Mouse (Mus musculus) intestine, embryonic 14.5 days (tissue): ENCODE measurements at regions not wholly inside any gene's neighbourhood (a gene's known extent, or its start where the extent isn't known, plus 50 kb on each side); places are given as distances from the start of the nearest gene placed in this dataset.

Experiments used
- ATAC-seq: fragments of 200-750 bp; cut with Nextera tagmentation; replicated peaks from 2 replicates; pipeline ENCODE4 v1.8.0; 2017; ENCODE audit warnings: low read depth, moderate number of reproducible peaks, moderate TSS enrichment, moderate library complexity; ENCODE audit not compliant: low FRiP score, low TSS enrichment
- DNase-seq: peaks from one replicate; pipeline ENCODE4 v3.0.0-alpha.2; 2018; ENCODE audit warnings: low spot score
- H3K27ac ChIP-seq: fragments of 300-500 bp; sonication (generic); 2 replicates; pipeline ENCODE4 v1.5.1; 2014; ENCODE audit warnings: low read depth, mild to moderate bottlenecking, control low read depth
- H3K27me3 ChIP-seq: fragments of 300-500 bp; sonication (generic); replicated peaks from 2 replicates; pipeline ENCODE4 v1.6.1; 2014; ENCODE audit warnings: low read length, control low read depth; ENCODE audit not compliant: control insufficient read depth, insufficient read depth
- H3K36me3 ChIP-seq: fragments of 300-500 bp; sonication (generic); 2 replicates; pipeline ENCODE4 v1.6.1; 2014; ENCODE audit warnings: low read length, control low read depth; ENCODE audit not compliant: control insufficient read depth, insufficient read depth
- H3K4me1 ChIP-seq: fragments of 300-500 bp; sonication (generic); replicated peaks from 2 replicates; pipeline ENCODE4 v1.6.1; 2014; ENCODE audit warnings: low read length, control low read depth, mixed read lengths; ENCODE audit not compliant: control insufficient read depth, insufficient read depth
- H3K4me2 ChIP-seq: fragments of 300-500 bp; sonication (generic); 2 replicates; pipeline ENCODE4 v1.6.1; 2014; ENCODE audit warnings: low read length
- H3K4me3 ChIP-seq: fragments of 300-500 bp; sonication (generic); 2 replicates; pipeline ENCODE4 v1.5.1; 2014; ENCODE audit warnings: low read depth, low read length, control low read depth, mixed read lengths
- H3K9ac ChIP-seq: fragments of 300-500 bp; sonication (generic); 2 replicates; pipeline ENCODE4 v1.6.1; 2014; ENCODE audit warnings: mild to moderate bottlenecking, low read length
- H3K9me3 ChIP-seq: fragments of 300-500 bp; sonication (generic); 2 replicates; pipeline ENCODE4 v1.6.1; 2016; ENCODE audit warnings: low read length, control low read depth; ENCODE audit not compliant: control insufficient read depth
- WGBS: fragments of 180-500 bp; shearing (Covaris S2); extraction: QIAGEN DNeasy Blood & Tissue Kit; methylation state at CpG from one replicate; pipeline ENCODE4 v1.1.7; 2014; 5-methylcytosine and 5-hydroxymethylcytosine counted together

DNA sequence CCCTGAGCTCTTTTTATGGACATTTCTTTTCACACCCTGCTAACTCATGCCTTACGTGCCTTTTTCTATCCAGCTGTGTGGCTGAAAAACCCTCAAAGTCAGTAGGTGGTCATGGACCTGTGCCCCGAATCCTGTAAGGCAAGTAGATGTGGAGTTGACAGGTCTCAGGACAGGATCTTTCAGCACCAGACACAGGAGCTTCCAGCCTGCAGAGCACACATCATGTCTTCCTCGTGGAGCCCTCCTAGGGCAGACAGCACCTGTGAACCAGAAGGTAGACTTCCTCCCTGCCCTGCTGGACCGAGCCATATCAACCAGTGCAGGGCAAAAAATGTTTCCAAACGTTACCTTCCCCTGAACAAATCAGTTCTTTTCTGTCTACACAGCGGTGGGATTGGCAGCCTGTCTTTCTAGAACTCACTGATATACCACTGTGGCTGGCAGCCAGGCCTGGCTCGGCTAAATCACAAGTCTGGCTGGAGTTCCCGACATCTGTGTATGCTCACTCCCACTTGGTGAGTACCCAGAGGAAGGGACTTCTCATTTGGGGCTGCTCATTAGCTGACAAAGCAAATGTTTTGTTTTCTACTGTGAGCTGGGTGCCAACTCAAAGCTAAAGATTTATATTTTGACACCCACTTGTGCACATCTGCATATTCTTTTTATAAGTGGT is 336.0 kb downstream of the Foxa2 start:
- no peak for DNase-seq
- no peak for ATAC-seq
- no peaks in the 10 kb centered on the region for H3K4me1 ChIP-seq
- no peaks in the 10 kb centered on the region for H3K36me3 ChIP-seq
- H3K9me3 ChIP-seq: no peaks in the 10 kb centered on the region
- H3K4me2 ChIP-seq: no peak overlapping the region
- H3K27me3 ChIP-seq: no peaks in the 10 kb centered on the region
- H3K4me3 ChIP-seq: no peak overlapping the region
- H3K27ac ChIP-seq: no peak overlapping the region
- no peak overlapping the region for H3K9ac ChIP-seq
- WGBS: 52% methylated on average over 8 of the region's 8 CpGs

DNA sequence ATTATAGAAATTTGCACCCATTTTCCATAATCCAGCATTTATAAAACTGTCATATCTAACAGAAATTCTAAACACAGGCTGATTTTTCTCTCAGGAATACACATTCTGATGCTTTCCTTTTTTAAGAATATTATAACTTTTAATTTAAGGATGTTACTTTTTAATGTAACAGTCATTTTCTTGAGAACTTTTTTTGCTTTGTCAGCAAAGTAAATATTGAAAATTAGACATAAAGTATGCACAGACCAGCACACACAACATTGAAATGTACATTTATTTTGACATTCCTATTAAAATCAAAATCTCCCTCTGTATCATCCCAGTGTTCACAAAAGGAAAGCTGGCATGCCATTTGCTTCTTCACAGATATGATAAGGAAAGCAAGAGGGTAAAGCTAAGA is 337.0 kb downstream of the Foxa2 start:
- no peak overlapping the region for H3K27ac ChIP-seq
- no peak overlapping the region for H3K9ac ChIP-seq
- no peaks in the 10 kb centered on the region for H3K36me3 ChIP-seq
- no peak overlapping the region for H3K4me2 ChIP-seq
- ATAC-seq (no peak), DNase-seq (no peak)
- H3K4me1 ChIP-seq: no peaks in the 10 kb centered on the region
- no peaks in the 10 kb centered on the region for H3K9me3 ChIP-seq
- H3K4me3 ChIP-seq: no peak overlapping the region
- H3K27me3 ChIP-seq: no peaks in the 10 kb centered on the region

DNA sequence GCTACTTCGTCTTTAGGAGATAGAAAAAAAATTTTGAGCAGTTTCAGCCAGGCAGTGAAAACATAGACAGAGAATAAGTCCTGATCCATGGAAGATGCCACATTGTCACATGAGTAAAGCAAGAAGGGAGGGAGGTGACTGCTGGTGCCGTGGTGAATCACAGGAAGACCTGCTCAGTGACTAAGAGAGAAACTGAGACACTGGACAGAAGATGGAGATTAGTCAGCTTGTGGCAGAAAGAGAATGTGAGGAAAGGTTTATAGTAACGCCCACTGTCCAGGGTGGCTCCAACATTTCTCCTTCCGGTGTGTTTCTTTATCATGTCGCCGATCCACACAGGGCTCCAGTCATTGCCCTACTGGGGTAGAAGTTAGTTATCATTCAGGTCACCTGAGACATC is 339.6 kb downstream of the Foxa2 start:
- no peak overlapping the region for H3K4me2 ChIP-seq
- H3K4me1 ChIP-seq: no peaks in the 10 kb centered on the region
- WGBS: 80% methylated on average over 6 of the region's 6 CpGs
- H3K9me3 ChIP-seq: no peaks in the 10 kb centered on the region
- no peaks in the 10 kb centered on the region for H3K27me3 ChIP-seq
- ATAC-seq (no peak), DNase-seq (no peak)
- H3K9ac ChIP-seq: no peak overlapping the region
- H3K36me3 ChIP-seq: no peaks in the 10 kb centered on the region
- no peak overlapping the region for H3K4me3 ChIP-seq
- no peak overlapping the region for H3K27ac ChIP-seq

DNA sequence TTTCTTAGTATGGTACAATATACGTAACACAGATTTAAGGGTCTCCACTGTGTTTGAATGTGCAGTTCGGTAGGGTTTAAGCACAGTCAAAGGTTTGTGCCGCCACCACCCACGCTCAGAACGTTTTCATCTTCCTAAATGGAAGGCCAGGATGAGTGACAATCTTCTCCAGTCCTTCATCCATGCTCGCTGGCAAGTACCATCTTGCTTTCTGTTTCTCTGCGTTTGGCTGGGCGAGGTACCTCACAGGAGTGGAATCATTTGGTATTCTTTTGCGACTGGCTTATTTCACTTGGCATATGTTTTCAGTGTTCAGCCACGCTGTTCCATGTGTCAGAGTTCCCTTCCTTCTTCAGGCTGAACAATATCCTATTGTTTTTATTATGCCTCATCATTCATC is 342.3 kb downstream of the Pax1 start:
- no peak for DNase-seq
- Histone ChIP-seq H3K4me3 (no peak overlapping the region), H3K9ac (no peak overlapping the region), H3K27ac (no peak overlapping the region), H3K4me1 (no peaks in the 10 kb centered on the region), H3K36me3 (no peaks in the 10 kb centered on the region), H3K27me3 (no peaks in the 10 kb centered on the region), H3K4me2 (no peak overlapping the region), H3K9me3 (no peaks in the 10 kb centered on the region)
- ATAC-seq: no peak
- WGBS: 76% methylated on average over 10 of the region's 10 CpGs

DNA sequence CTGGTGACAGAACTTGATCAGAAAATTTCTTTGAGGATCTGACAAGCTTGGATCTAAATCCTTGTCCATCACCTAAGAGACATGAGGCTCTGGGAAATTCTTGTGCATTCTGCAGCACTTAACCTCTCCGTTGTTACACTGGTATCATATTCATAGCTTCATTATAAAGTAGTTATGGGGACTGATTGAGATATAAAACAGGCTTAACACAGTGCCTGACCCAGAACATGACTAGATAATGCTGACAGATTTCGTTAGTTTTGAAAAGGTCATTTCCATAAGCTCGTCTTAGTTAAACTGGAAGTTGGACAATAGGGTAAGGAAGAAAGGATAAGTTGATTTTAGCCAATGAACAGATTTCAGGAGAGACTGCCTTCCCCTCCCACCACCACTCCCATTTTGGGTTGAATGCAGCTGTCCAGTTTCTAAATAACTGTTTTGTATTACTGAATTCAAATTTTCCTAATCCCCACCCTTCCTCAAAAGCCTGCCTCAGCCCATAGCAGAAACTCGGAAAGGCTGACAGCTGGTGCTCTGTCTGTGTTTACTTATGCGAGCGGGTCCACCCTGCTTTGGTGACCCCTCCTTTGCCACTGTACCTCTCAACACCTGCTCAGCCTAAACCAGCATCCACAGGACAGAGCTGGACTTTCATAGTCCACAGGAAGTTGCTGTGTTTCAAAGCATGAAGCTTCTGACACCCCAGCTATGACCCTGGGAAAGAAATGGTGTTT is 340.8 kb downstream of the Pax1 start:
- H3K9me3 ChIP-seq: no peaks in the 10 kb centered on the region
- H3K4me2 ChIP-seq: no peak overlapping the region
- no peaks in the 10 kb centered on the region for H3K4me1 ChIP-seq
- H3K9ac ChIP-seq: no peak overlapping the region
- 44% methylated on average over 6 of the region's 6 CpGs for WGBS
- no peaks in the 10 kb centered on the region for H3K36me3 ChIP-seq
- ATAC-seq (no peak), DNase-seq (no peak)
- H3K4me3 ChIP-seq: no peak overlapping the region
- no peaks in the 10 kb centered on the region for H3K27me3 ChIP-seq
- H3K27ac ChIP-seq: no peak overlapping the region

DNA sequence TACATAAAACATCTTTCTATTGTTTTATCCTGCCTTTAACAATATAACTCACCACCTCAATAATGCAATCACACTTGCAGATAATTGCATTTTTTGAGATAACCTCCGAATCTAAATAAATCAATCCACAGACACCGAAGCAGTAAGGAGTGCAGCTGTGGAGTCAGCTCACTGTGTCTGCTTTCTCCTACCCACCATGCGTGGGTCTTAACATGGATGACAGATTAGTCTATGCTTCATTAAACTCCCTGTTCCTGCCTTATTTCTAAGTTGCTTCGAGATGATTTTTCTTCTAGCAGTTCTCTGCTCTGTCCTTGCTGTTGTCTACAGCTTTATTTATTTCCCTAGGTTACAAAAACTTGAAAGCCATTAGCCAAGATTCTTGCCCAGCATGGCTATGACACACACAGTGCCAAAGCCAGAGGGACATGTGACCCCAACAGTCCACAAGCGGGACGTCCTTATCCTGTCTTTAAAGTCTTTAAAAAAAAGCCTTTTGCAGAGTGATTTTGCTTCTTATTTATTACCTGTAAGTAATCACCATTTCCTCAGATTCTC is 337.9 kb downstream of the Pax1 start:
- Histone ChIP-seq H3K27me3 (no peaks in the 10 kb centered on the region), H3K4me2 (no peak overlapping the region), H3K4me1 (no peaks in the 10 kb centered on the region), H3K4me3 (no peak overlapping the region), H3K27ac (no peak overlapping the region), H3K9ac (no peak overlapping the region), H3K9me3 (no peaks in the 10 kb centered on the region), H3K36me3 (no peaks in the 10 kb centered on the region)
- ATAC-seq (no peak), DNase-seq (no peak)
- WGBS: 60% methylated on average over 6 of the region's 6 CpGs

DNA sequence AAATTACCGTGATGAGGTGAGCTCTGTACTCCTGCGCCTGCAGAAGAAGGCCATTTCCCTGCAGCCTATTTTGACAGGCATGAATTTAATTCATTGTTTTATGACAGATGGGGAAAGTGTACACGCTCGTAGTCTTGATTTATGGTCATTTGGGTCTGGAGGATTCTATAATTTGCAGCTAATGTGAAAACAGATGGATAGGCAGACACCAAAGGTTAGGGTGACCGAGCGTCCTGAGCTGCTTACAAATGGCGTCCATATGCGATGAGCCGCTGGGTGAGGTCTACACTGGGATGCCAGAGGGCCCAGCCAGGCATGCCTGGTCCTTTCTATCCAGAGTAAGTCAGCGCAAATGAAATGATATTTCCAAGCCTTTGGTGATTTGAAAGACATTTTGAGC is 330.2 kb downstream of the Pax1 start:
- no peaks in the 10 kb centered on the region for H3K36me3 ChIP-seq
- WGBS: 72% methylated on average over 10 of the region's 10 CpGs
- no peak for DNase-seq

DNA sequence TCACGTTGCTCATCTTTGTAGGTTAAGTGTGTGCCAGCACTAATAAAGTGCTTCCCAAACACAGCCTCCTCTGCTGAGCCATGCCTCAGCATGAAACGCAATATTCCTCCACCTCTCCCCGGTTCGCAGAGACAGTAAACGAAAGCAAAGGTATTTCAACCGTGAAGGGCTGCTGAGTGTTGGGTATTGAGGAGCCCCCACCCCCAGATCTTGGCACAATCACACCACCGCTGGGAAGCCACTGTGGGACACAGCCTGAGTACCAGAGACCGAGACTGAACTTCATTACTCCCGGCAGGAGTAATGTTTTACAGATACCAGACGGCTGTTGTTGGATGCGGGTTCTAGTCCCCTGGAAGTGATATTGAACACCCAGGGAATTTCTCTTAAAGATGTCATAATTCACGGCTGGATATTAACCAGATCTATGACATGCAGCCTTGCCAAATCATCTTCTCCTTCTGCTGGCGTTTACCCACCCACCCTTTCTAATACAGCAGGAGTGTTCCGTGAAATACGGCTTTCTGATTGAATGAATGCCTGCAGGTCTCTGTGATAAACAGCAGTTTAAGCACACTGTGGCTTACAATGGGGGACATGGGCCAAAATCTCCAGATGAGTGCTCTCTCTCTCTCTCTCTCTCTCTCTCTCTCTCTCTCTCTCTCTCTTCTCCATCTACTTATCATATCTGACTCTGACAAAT is 328.9 kb downstream of the Pax1 start:
- Histone ChIP-seq H3K4me3 (no peak overlapping the region), H3K27me3 (no peaks in the 10 kb centered on the region), H3K36me3 (no peaks in the 10 kb centered on the region), H3K27ac (no peak overlapping the region), H3K9me3 (no peaks in the 10 kb centered on the region), H3K9ac (no peak overlapping the region), H3K4me1 (no peaks in the 10 kb centered on the region), H3K4me2 (no peak overlapping the region)
- ATAC-seq (no peak), DNase-seq (no peak)
- 52% methylated on average over 15 of the region's 15 CpGs for WGBS

More for the DNA sequence above, 330.2 kb downstream of the Pax1 start:
- Histone ChIP-seq H3K27ac (no peak overlapping the region), H3K9ac (no peak overlapping the region), H3K27me3 (no peaks in the 10 kb centered on the region), H3K4me3 (no peak overlapping the region), H3K4me2 (no peak overlapping the region), H3K4me1 (no peaks in the 10 kb centered on the region), H3K9me3 (no peaks in the 10 kb centered on the region)
- no peak for ATAC-seq
